Mouse (Mus musculus) cerebellum, adult 9-10 months (tissue): Measurements from ENCODE around the gene Rimbp2.

Experiments
- DNase-seq: peaks from one replicate; pipeline ENCODE4 v3.0.0; 2022

The Rimbp2 gene

GRCm38 (mm10) chr5:128925073-128925472 lies 28.2 kb downstream of the Rimbp2 start:
- no peak for DNase-seq

DNA sequence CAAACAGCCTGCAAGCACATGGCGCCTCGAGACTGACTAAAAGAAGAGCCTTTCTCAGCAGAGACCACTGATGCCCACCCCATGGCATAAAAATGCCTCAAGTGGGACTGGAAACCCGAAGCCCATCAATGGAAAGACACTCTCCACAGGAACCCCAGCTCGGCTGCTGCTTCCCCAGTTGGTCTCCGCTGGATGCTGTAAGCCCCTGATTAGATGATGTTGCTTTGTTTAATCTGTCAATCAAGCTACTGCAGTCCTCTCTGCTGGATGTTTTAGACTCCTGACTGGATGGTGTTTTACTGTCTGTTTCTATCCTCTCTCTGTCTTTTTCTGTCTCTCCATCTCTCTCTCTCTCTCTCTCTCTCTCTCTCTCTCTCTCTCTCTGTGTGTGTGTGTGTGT lies 33.2 kb downstream of the Rimbp2 start:
- no peak for DNase-seq

DNA sequence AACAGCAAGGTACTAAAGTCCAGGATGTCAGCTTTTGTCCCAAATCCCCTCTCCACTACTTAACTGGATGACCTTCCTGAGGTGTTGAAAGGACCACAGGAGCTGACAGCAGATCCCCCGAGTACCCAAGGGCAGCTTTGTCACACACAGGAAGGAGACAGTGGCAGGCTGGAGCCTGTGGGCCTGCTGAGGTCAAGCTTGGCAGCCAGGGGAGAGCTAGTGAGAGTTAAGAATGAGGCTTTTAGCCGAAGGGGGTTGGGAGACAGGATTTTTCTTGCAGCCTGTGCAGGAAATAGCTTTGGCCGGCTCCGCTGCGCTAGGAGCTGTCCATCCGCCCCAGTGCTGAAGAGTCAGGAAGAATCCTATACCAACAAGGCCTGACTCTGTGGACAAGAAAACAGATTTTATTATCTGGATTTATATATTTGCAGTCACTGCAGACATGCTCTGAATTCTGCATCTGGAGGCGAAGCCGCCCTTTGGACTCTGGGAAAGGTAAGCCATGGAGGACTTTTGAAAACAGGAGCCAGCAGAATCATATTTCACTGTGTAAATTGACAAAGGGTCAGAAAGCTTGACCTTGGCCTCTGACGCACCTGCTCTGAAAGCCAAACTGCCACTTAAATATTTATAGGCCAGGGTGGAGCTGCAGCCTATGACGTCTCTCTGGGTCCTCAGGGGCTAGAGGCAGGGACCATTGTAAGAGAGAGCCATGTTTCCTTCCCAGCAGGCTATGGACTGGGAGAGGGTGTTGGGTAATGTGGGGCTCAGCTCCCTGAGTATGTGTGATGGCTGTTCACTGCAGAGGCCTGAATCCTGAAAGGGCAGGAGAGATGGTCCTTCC lies 35.9 kb downstream of the Rimbp2 start:
- no peak for DNase-seq

GRCm38 (mm10) chr5:128913820-128914219 lies 39.5 kb downstream of the Rimbp2 start:
- no peak for DNase-seq

GRCm38 (mm10) chr5:128912374-128912773 lies 40.9 kb downstream of the Rimbp2 start:
- DNase-seq = no peak

DNA sequence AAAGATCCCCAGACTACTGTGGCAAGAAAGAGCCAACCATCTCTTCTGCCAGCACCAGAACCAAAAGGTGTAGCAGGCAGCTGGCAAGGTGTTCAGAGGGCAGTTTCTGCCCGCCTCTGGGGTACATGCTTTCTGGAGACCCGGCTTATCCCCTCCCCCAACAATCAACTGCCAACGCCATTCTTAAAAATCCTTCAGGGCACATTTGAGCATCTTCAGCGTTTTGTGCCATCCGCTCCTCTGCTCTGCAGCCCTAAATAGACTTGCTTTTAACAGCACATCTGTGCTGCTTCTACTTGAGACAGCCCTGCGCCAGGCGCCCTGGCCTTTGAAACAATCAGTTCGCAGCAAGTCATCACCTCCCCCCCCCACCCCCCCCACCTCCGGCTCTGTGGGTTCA lies 41.7 kb downstream of the Rimbp2 start:
- DNase-seq = no peak

DNA sequence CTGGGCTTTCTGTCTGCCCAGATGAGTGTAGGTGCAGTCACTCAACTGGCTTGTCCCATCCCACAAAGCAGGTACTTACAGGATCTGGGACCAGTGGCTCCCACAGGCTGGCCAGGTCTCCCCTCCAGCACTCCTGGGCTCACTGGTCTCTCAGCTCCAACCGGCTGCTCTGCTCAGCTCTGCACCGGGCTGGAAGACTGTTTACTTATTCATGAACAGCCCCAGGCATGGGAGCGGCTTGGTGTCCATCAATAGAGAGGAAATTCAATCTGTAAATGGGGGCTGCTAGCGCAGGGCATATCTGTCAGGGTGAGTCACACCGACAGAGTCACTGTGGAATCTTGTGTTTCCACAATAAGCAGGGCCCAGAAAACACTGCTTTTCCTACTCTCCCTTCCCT lies 49.2 kb downstream of the Rimbp2 start:
- no peak for DNase-seq

GRCm38 (mm10) chr5:128903120-128903519 lies 50.2 kb downstream of the Rimbp2 start:
- no peak for DNase-seq

- DNase-seq = no peak
Observed at GRCm38 (mm10) chr5:128899971-128900370, 53.3 kb downstream of the Rimbp2 start.

GRCm38 (mm10) chr5:128894921-128895320 lies 58.4 kb downstream of the Rimbp2 start:
- no peak for DNase-seq

- DNase-seq = no peak
Observed at GRCm38 (mm10) chr5:128887546-128887945, 65.7 kb downstream of the Rimbp2 start.

DNA sequence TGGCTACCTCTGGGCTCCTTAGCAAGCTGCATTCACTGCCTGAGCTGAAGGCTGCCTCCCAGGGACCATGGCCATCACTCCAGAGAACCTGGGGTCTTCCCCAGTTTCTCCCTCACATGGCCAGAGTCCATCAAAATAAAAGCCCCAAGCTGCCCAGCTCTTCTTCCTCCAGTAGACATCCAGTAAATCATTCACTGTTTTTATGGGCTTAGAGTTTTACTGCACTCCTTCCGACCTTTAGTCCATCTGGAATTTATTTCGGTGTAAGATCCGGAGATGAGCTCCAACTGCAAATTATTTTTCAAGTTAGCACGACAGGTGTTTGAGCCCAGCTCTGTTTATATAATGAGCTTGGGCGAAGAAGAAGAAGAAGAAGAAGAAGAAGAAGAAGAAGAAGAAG lies 69.0 kb downstream of the Rimbp2 start:
- no peak for DNase-seq

DNA sequence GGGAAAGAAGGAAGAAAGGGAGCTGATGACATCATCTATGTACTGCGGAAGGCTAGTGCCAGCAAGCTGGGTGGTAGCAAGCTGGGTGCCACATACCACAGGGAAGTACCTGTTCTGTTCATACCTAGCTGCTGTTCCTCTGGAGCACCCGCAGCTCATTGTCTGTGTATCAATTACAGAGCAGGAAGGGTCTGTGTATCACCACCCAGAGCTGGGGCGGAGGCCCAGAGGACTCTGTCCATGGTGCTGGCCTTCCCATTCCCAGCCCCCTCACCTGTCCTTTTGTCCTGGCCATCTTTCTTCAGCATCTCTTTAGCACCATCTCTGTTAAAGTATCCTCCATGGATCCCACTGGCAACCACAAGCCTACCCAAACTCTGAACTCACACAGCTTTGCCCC lies 74.2 kb downstream of the Rimbp2 start:
- no peak for DNase-seq

GRCm38 (mm10) chr5:128877425-128878035 lies 75.8 kb downstream of the Rimbp2 start:
- DNase-seq = peak; percentile 84

GRCm38 (mm10) chr5:128871706-128872105 lies 81.6 kb downstream of the Rimbp2 start:
- DNase-seq = no peak

GRCm38 (mm10) chr5:128866811-128867210 lies 86.5 kb downstream of the Rimbp2 start:
- no peak for DNase-seq

GRCm38 (mm10) chr5:128866291-128866690 lies 87.0 kb downstream of the Rimbp2 start:
- DNase-seq = no peak

DNA sequence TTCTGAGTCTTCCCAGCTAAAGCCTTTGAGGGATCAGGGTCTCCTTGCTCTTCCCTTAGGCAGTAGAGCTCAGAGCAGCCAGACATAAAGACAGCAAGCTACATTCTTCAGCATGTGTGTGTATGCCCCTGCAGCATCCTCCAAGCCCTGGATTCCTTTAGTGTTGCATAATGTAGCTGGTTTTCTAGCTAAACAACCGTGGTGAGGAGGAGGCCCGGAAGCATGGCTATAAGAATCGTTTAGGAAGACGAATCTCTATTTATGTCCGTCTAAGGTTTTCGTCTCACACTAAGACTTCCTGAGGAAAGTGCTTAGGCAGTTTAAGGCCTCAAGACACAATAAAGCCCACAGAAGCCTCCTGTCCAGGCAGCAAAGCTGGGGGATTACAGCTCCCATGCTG lies 89.8 kb downstream of the Rimbp2 start:
- no peak for DNase-seq

DNA sequence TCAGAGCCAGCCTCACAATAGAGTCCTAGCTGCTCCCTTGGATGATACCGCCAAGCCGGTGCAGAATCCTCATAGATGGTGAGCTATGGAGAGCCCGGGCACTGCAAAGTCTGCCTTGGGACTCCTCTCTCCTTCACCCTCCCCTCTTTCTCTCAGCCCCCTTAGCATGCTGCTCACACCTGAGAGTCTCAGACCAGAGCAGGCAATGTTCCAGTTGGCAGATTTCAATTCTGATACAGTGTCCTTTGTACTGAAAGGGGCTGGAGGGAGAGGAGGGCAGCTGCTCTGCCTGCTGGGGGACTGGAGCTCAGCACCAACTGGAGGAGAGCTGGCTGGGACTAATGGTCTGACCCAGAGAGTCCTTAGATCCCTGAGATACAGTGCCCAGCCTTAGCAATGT lies 92.4 kb downstream of the Rimbp2 start:
- DNase-seq = no peak

DNA sequence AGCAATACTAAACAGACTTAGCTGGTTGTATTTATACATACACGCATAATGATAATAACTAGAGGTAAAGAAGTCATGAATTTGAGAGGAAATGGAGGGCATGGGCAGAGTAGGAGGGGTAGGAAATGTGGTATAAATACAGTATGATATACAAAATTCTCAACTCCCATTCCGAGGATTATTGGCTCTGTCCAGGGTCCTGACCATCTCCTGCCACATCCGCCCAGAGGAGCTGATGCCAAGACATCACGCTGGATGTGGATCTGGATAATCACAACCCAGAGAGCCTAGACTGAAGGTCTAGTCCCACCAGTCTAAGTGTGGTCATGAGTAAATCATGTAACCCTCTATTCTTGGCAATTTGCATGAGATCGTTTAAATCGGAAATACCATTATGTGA lies 100.5 kb downstream of the Rimbp2 start:
- DNase-seq = no peak

DNA sequence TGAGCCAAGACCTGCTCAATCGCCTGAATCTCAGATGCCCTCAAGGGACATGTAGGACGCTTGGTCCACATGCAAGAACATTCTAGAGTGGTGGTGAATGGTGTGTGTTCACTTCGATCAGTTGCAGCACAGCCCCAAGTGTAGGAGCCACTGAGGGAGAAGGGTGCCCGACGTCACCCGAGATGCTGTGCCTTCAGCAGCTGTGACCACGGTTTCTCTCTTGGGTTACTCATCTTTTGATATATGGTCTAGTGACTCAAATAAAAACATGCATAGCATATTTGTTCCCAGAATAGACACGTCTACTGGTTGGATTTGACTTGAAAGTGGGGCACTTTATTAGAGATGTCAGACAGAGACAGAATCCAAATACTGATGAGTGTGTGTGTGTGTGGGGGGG lies 105.5 kb downstream of the Rimbp2 start:
- no peak for DNase-seq

GRCm38 (mm10) chr5:128846433-128847040 lies 106.7 kb downstream of the Rimbp2 start:
- DNase-seq = no peak

DNA sequence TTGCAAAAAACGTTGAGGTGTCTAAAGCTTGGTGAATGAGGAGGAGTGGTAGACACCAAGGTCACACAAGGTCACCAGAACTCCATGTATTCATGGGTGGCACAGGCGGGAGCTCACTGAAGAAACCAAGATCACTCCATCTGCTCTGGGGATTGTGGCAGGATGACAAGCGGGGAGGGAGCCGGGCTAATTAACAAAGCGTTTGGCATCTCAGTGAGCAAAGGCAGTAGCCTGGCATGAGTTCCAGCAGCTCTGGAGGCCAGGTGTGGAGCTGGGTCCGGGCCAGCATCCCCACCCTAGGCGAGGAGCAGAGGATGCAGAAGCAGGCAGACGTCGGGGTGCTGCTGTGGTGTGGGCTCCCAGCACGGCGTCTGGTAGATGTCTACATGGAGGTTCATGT lies 108.3 kb downstream of the Rimbp2 start:
- DNase-seq = no peak

DNA sequence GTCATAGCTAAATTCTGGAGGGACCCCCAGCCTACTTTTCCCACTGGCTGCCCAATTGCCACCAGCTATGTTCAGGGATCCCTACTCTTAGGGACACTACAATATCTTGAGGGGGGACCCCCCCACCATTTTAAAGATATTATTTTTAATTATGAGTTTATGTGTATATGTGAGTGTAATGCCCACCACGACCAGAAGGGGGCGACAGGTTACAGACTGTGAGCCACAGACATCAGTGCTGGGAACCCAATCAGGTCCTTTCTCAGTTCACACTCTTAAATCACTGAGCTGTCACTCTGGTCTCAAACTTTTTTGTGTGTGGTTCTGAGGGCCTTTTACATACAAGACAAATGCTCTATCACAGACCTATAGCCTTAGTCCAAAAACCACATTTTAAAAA lies 109.3 kb downstream of the Rimbp2 start:
- DNase-seq = no peak
